Mouse (Mus musculus): Measurements from ENCODE around the gene Bag5. TPM values are rescaled to one million over a fixed set of nuclear protein-coding genes. Genes with fewer than 3 reads are reported as not detected.

Gene Bag5
- total and polyA plus RNA-seq, 2 experiments from 2014 or later, result 22.7 to 64.3 TPM

DNA sequence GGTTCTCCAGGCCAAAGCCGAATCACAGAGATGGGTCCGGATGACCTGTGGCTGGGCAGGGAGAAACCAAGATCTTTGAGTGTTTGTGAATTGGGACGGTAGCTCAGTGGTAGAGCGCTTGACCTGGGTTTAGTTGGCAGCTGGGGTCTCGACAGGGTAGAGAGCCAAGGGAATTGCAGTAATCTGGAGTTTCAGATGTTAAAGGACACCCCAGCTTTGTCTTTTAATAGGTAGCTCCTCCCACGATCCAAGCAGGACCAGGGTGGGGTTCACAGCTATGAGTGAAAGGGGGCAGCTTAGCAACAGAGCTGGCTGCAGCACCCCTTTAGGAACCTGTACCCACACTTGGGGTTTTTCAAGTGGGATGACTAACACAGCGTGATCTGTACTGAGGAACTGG, 34.4 kb upstream of the Bag5 start:
- WGBS, result 87% methylated on average over 7 of the region's 7 CpGs
- DNase-seq (ENCODE audit: low spot score) (no peak), ATAC-seq (no peak)
- H3K4me3 ChIP-seq (ENCODE audit: low read length), result no peak overlapping the region
- H3K27ac ChIP-seq, result no peak overlapping the region
- no peak overlapping the region for H3K4me2 ChIP-seq (ENCODE audit: low read depth, low read length)
- H3K27me3 ChIP-seq (ENCODE audit: insufficient read depth, low read length), result no peaks in the 10 kb centered on the region
- no peak for TF ChIP-seq CTCF (IDR thresholded peaks at IDR 0.05; ENCODE audit: low read depth)
- no peaks in the 10 kb centered on the region for H3K9me3 ChIP-seq (ENCODE audit: low read length)
- H3K9ac ChIP-seq (replicated peaks; ENCODE audit: low read length), result no peak overlapping the region
- H3K36me3 ChIP-seq (ENCODE audit: insufficient read depth, low read length), result no peaks in the 10 kb centered on the region
- no peaks in the 10 kb centered on the region for H3K4me1 ChIP-seq (ENCODE audit: insufficient read depth, low read length)

GRCm38 (mm10) chr12:111746091-111746490, 33.0 kb upstream of the Bag5 start:
- ATAC-seq, result peak; percentile 57
- no peak for TF ChIP-seq CTCF (IDR thresholded peaks at IDR 0.05; ENCODE audit: low read depth)
- H3K9ac ChIP-seq (replicated peaks; ENCODE audit: low read length), result no peak overlapping the region
- H3K4me3 ChIP-seq (ENCODE audit: low read length), result no peak overlapping the region
- no peaks in the 10 kb centered on the region for H3K36me3 ChIP-seq (ENCODE audit: insufficient read depth, low read length)
- no peaks in the 10 kb centered on the region for H3K27me3 ChIP-seq (ENCODE audit: insufficient read depth, low read length)
- H3K4me1 ChIP-seq (ENCODE audit: insufficient read depth, low read length), result no peaks in the 10 kb centered on the region
- no peak overlapping the region for H3K27ac ChIP-seq
- H3K4me2 ChIP-seq (ENCODE audit: low read depth, low read length), result no peak overlapping the region
- 56% methylated on average over 5 of the region's 5 CpGs for WGBS
- DNase-seq (ENCODE audit: low spot score), result peak; percentile 44
- H3K9me3 ChIP-seq (ENCODE audit: low read length), result no peaks in the 10 kb centered on the region

- H3K4me1 ChIP-seq (ENCODE audit: insufficient read depth, low read length), result no peaks in the 10 kb centered on the region
- WGBS, result 81% methylated on average over 6 of the region's 6 CpGs
- H3K4me3 ChIP-seq (ENCODE audit: low read length), result no peak overlapping the region
- TF ChIP-seq CTCF (IDR thresholded peaks at IDR 0.05; ENCODE audit: low read depth), result no peak
- no peak overlapping the region for H3K4me2 ChIP-seq (ENCODE audit: low read depth, low read length)
- no peaks in the 10 kb centered on the region for H3K9me3 ChIP-seq (ENCODE audit: low read length)
- no peaks in the 10 kb centered on the region for H3K36me3 ChIP-seq (ENCODE audit: insufficient read depth, low read length)
- ATAC-seq, result no peak
- H3K27me3 ChIP-seq (ENCODE audit: insufficient read depth, low read length), result no peaks in the 10 kb centered on the region
- DNase-seq (ENCODE audit: low spot score), result no peak
- no peak overlapping the region for H3K27ac ChIP-seq
- no peak overlapping the region for H3K9ac ChIP-seq (replicated peaks; ENCODE audit: low read length)
These were observed 32.2 kb upstream of the Bag5 start for GRCm38 (mm10) chr12:111745274-111745673.

DNA sequence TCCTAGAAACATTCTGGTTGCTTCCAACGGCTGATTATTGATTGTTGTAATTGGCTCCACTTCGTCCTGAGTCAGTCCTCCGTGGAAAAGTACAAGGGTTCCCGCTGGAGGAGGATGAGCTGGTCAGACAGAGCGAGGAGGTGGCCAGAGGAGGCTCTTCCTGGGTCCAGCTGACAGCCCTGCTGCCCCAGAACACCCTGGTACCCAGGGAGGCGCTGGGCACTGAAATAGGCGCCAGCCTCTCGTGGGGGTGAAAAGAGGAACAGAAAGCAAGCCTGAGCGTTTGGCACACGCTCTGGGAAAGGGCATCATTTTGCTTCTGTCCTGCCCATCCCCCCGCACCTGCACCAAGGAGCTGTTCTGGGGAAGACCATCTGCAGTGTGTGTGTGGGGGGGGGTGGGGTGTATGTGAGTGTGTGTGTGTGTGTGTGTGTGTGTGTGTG, 30.9 kb upstream of the Bag5 start:
- peak overlapping the region; percentile 36; the same call in 1 of the 2 replicates for H3K27ac ChIP-seq
- H3K9ac ChIP-seq (replicated peaks; ENCODE audit: low read length), result no peak overlapping the region
- H3K36me3 ChIP-seq (ENCODE audit: insufficient read depth, low read length), result no peaks in the 10 kb centered on the region
- ATAC-seq, result peak; percentile 34; the same call in 1 of the 2 replicates
- H3K4me1 ChIP-seq (ENCODE audit: insufficient read depth, low read length), result no peaks in the 10 kb centered on the region
- WGBS, result 63% methylated on average over 11 of the region's 11 CpGs
- no peak overlapping the region for H3K4me3 ChIP-seq (ENCODE audit: low read length)
- DNase-seq (ENCODE audit: low spot score), result no peak
- no peak overlapping the region for H3K4me2 ChIP-seq (ENCODE audit: low read depth, low read length)
- no peaks in the 10 kb centered on the region for H3K9me3 ChIP-seq (ENCODE audit: low read length)
- no peak for TF ChIP-seq CTCF (IDR thresholded peaks at IDR 0.05; ENCODE audit: low read depth)
- H3K27me3 ChIP-seq (ENCODE audit: insufficient read depth, low read length), result no peaks in the 10 kb centered on the region

- Histone ChIP-seq H3K27ac (peak overlapping the region; percentile 36; the same call in 1 of the 2 replicates), H3K27me3 (ENCODE audit: insufficient read depth, low read length) (no peaks in the 10 kb centered on the region), H3K9ac (replicated peaks; ENCODE audit: low read length) (no peak overlapping the region), H3K4me1 (ENCODE audit: insufficient read depth, low read length) (no peaks in the 10 kb centered on the region), H3K9me3 (ENCODE audit: low read length) (no peaks in the 10 kb centered on the region), H3K4me2 (ENCODE audit: low read depth, low read length) (no peak overlapping the region), H3K4me3 (ENCODE audit: low read length) (no peak overlapping the region), H3K36me3 (ENCODE audit: insufficient read depth, low read length) (no peaks in the 10 kb centered on the region)
- WGBS, result 72% methylated on average over 2 of the region's 2 CpGs
- no peak for TF ChIP-seq CTCF (IDR thresholded peaks at IDR 0.05; ENCODE audit: low read depth)
- no peak for DNase-seq (ENCODE audit: low spot score)
- no peak for ATAC-seq
These were observed 30.4 kb upstream of the Bag5 start for GRCm38 (mm10) chr12:111743419-111743818.

- no peak for ATAC-seq
- Histone ChIP-seq H3K27me3 (ENCODE audit: insufficient read depth, low read length) (no peaks in the 10 kb centered on the region), H3K9me3 (ENCODE audit: low read length) (no peaks in the 10 kb centered on the region), H3K27ac (no peak overlapping the region), H3K9ac (replicated peaks; ENCODE audit: low read length) (no peak overlapping the region), H3K4me2 (ENCODE audit: low read depth, low read length) (no peak overlapping the region), H3K36me3 (ENCODE audit: insufficient read depth, low read length) (no peaks in the 10 kb centered on the region), H3K4me3 (ENCODE audit: low read length) (no peak overlapping the region), H3K4me1 (ENCODE audit: insufficient read depth, low read length) (no peaks in the 10 kb centered on the region)
- 84% methylated on average over 8 of the region's 8 CpGs for WGBS
- no peak for DNase-seq (ENCODE audit: low spot score)
- no peak for TF ChIP-seq CTCF (IDR thresholded peaks at IDR 0.05; ENCODE audit: low read depth)
These were observed 28.3 kb upstream of the Bag5 start for GRCm38 (mm10) chr12:111741338-111741737.

DNA sequence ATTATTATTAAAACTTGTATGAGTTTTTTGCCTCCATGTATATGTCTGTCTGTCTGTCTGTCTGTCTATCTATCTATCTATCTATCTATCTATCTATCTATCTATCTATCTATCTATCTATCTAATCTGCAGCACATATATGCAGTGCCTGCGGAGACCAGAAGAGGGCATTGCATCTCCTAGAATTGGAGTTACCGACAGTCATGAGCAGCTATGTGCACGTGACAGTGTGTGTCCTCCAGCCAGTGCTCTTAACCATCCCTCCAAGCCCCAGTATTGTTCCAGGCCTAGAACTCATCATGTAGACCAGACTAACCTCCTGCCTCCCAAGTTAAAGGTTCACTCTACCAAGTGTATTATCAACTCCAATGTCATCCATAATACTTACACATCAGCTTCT, 25.7 kb upstream of the Bag5 start:
- Histone ChIP-seq H3K27me3 (ENCODE audit: insufficient read depth, low read length) (no peaks in the 10 kb centered on the region), H3K4me2 (ENCODE audit: low read depth, low read length) (no peak overlapping the region), H3K4me3 (ENCODE audit: low read length) (no peak overlapping the region), H3K9me3 (ENCODE audit: low read length) (no peaks in the 10 kb centered on the region), H3K9ac (replicated peaks; ENCODE audit: low read length) (no peak overlapping the region), H3K36me3 (ENCODE audit: insufficient read depth, low read length) (no peaks in the 10 kb centered on the region), H3K27ac (no peak overlapping the region), H3K4me1 (ENCODE audit: insufficient read depth, low read length) (no peaks in the 10 kb centered on the region)
- ATAC-seq (peak; percentile 71; the same call in 1 of the 2 replicates), DNase-seq (ENCODE audit: low spot score) (peak; percentile 78)
- 7% methylated on average over 3 of the region's 3 CpGs for WGBS
- peak; percentile 74 for TF ChIP-seq CTCF (IDR thresholded peaks at IDR 0.05; ENCODE audit: low read depth)
